ENCODE assay signal across 30 mouse cellular contexts in genomic region chr4:152114080-152114479, GRCm38 (mm10). TPM values are rescaled to one million over a fixed set of nuclear protein-coding genes. Genes with fewer than 3 reads are reported as not detected.
DNase-seq lines count a peak whose midpoint lies in the region; ATAC-seq and TF ChIP-seq lines count a peak whose summit lies in the region.
"Had no signal": no experiment of that assay in that cellular context is flagged by ENCODE, and none has a peak within 500 bp of the region (broad histone marks: within the 10 kb centered on the region; RNA-seq: fewer than 3 reads in every experiment).

No protein-coding gene starts in this region.

- no peak overlapping the region for H3K9ac ChIP-seq in intestine, postnatal 0 days (ENCODE audit: low read depth, low read length)
- no peak overlapping the region for H3K9ac ChIP-seq in intestine, embryonic 16.5 days (ENCODE audit: low read depth, low read length)
- H3K9ac ChIP-seq: embryonic facial prominence, embryonic 13.5 days; forebrain, embryonic 15.5 days; liver, embryonic 13.5 days; lung, embryonic 14.5 days; neural tube, embryonic 13.5 days had no signal

- no peak overlapping the region for H3K4me3 ChIP-seq in intestine, postnatal 0 days (ENCODE audit: low read depth, low read length)
- H3K4me3 ChIP-seq in intestine, embryonic 16.5 days (ENCODE audit: low read length) = no peak overlapping the region
- H3K4me3 ChIP-seq: embryonic facial prominence, embryonic 13.5 days; forebrain, embryonic 10.5 days; forebrain, embryonic 15.5 days; heart, embryonic 12.5 days; liver, embryonic 13.5 days; midbrain, embryonic 10.5 days; neural tube, embryonic 13.5 days had no signal

- TF ChIP-seq CTCF in intestine, postnatal 0 days (IDR thresholded peaks at IDR 0.05; ENCODE audit: low read depth) = peak; percentile 30; the same call in 1 of the 2 replicates

- WGBS in intestine, postnatal 0 days = 84% methylated on average over 16 of the region's 16 CpGs
- 78% methylated on average over 16 of the region's 16 CpGs for WGBS in intestine, embryonic 16.5 days

- no peaks in the 10 kb centered on the region for H3K4me1 ChIP-seq in intestine, postnatal 0 days (replicated peaks; ENCODE audit: control insufficient read depth, insufficient read depth, low read length)
- peaks cover 13% of the 10 kb centered on the region for H3K4me1 ChIP-seq in intestine, embryonic 16.5 days (ENCODE audit: control insufficient read depth, insufficient read depth, low read length)

- H3K36me3 ChIP-seq in intestine, postnatal 0 days (ENCODE audit: control insufficient read depth, insufficient read depth) = peaks cover 55% of the 10 kb centered on the region
- peaks cover 10% of the 10 kb centered on the region for H3K36me3 ChIP-seq in intestine, embryonic 16.5 days (ENCODE audit: control insufficient read depth, insufficient read depth, low read length)

- no peak for ATAC-seq in intestine, postnatal 0 days
- no peak for ATAC-seq in intestine, embryonic 16.5 days
- ATAC-seq: forebrain, embryonic 15.5 days; midbrain, embryonic 16.5 days; Patski had no signal

- H3K4me2 ChIP-seq in intestine, postnatal 0 days (replicated peaks; ENCODE audit: low read depth) = no peak overlapping the region
- no peak overlapping the region for H3K4me2 ChIP-seq in intestine, embryonic 16.5 days (ENCODE audit: low read depth, low read length)
- H3K4me2 ChIP-seq: embryonic facial prominence, embryonic 13.5 days; forebrain, embryonic 15.5 days; heart, embryonic 12.5 days; liver, embryonic 13.5 days; lung, embryonic 14.5 days; neural tube, embryonic 13.5 days had no signal

- no peak overlapping the region for H3K27ac ChIP-seq in intestine, postnatal 0 days (ENCODE audit: low read depth, low read length)
- no peak overlapping the region for H3K27ac ChIP-seq in intestine, embryonic 16.5 days (ENCODE audit: low read length)
- H3K27ac ChIP-seq: embryonic facial prominence, embryonic 13.5 days; forebrain, embryonic 10.5 days; forebrain, embryonic 15.5 days; liver, embryonic 13.5 days; midbrain, embryonic 10.5 days; neural tube, embryonic 13.5 days had no signal

- peaks cover 22% of the 10 kb centered on the region for H3K27me3 ChIP-seq in intestine, postnatal 0 days (replicated peaks; ENCODE audit: control insufficient read depth, insufficient read depth, low read length)
- peaks cover 17% of the 10 kb centered on the region for H3K27me3 ChIP-seq in intestine, embryonic 16.5 days (replicated peaks; ENCODE audit: control insufficient read depth, insufficient read depth, low read length)
- H3K27me3 ChIP-seq: Patski had no signal

- peak; percentile 44 for DNase-seq in retina, postnatal 1 day
- no peak for DNase-seq in retina, embryonic 14.5 days (ENCODE audit: low spot score)
- DNase-seq in R1 (ENCODE audit: low read depth, low spot score) = peak; percentile 55
- DNase-seq in cerebellum, adult 9-11 months = no peak
- DNase-seq: adrenal gland, postnatal 25 days; B cell, adult 2 months; cerebellum, adult 11-12 months; cerebellum, postnatal 10 days; gastrocnemius, postnatal 25 days; heart, adult 11 months; heart, postnatal 4 days; kidney, adult 2 months; layer of hippocampus, postnatal 36 days; left cerebral cortex, postnatal 4 days; liver, embryonic 13.5 days; lung, embryonic 14.5 days; right cerebral cortex, postnatal 14 days; thymus, adult 2 months had no signal

- no peaks in the 10 kb centered on the region for H3K9me3 ChIP-seq in intestine, postnatal 0 days (ENCODE audit: control insufficient read depth)
- H3K9me3 ChIP-seq in intestine, embryonic 16.5 days (ENCODE audit: control insufficient read depth, low read length) = no peaks in the 10 kb centered on the region
- H3K9me3 ChIP-seq: embryonic facial prominence, embryonic 13.5 days; forebrain, embryonic 10.5 days; forebrain, embryonic 15.5 days; heart, embryonic 12.5 days; liver, embryonic 13.5 days; midbrain, embryonic 10.5 days; neural tube, embryonic 13.5 days had no signal

RNA-seq across cellular contexts. Expression of gene Tnfrsf25, which starts 1.7 kb away (rescaled TPM):
- 0.82 and 1.2 TPM in 2 replicates for polyA plus RNA-seq in intestine, postnatal 0 days (2015; fragmentation: Nextera tagmentation; extraction: Ambion mirVana)
- polyA plus RNA-seq in intestine, embryonic 16.5 days (2015; fragmentation: Nextera tagmentation; extraction: Ambion mirVana) = 1.8 and 2.4 TPM in 2 replicates

RNA-seq across cellular contexts. Expression of gene Espn, which starts 38.1 kb away (rescaled TPM):
- polyA plus RNA-seq in intestine, postnatal 0 days (2015; fragmentation: Nextera tagmentation; extraction: Ambion mirVana) = 260 and 264 TPM in 2 replicates
- polyA plus RNA-seq in intestine, embryonic 16.5 days (2015; fragmentation: Nextera tagmentation; extraction: Ambion mirVana) = 31.6 and 39.5 TPM in 2 replicates

RNA-seq across cellular contexts. Expression of gene Plekhg5, which starts 41.8 kb away (rescaled TPM):
- polyA plus RNA-seq in intestine, postnatal 0 days (2015; fragmentation: Nextera tagmentation; extraction: Ambion mirVana) = 14.0 and 19.6 TPM in 2 replicates
- polyA plus RNA-seq in intestine, embryonic 16.5 days (2015; fragmentation: Nextera tagmentation; extraction: Ambion mirVana) = 14.2 and 17.0 TPM in 2 replicates

RNA-seq across cellular contexts. Expression of gene Hes2, which starts 44.6 kb away (rescaled TPM):
- polyA plus RNA-seq in intestine, postnatal 0 days (2015; fragmentation: Nextera tagmentation; extraction: Ambion mirVana) = 8.6 and 11.2 TPM in 2 replicates
- polyA plus RNA-seq in intestine, embryonic 16.5 days (2015; fragmentation: Nextera tagmentation; extraction: Ambion mirVana) = 0.68 and 0.98 TPM in 2 replicates
- polyA plus RNA-seq: embryonic facial prominence, embryonic 13.5 days; forebrain, embryonic 10.5 days; forebrain, embryonic 15.5 days; frontal cortex, adult 2 months; heart, embryonic 12.5 days; heart, postnatal 0 days; liver, embryonic 13.5 days; lung, embryonic 14.5 days; midbrain, embryonic 16.5 days; Patski had no signal

Comparison
In these comparisons a context has a peak if more than half of its experiments do, and no peak if none do; other contexts are left out.
1. DNase-seq: peak in retina, postnatal 1 day (single experiment) and R1 (single experiment); none in retina, embryonic 14.5 days (single experiment) and cerebellum, adult 9-11 months (single experiment).